Mouse (Mus musculus) gastrocnemius, postnatal 14 days (tissue): ENCODE results near the gene Trpv3. TPM values are rescaled to one million over a fixed set of nuclear protein-coding genes. Genes with fewer than 3 reads are reported as not detected.

Source experiments
- DNase-seq: peaks from one replicate; pipeline ENCODE4 v3.0.0; 2021; ENCODE audit warnings: mixed read lengths
- intact Hi-C: fragments of 180-260 bp; cut with DNase I; formaldehyde crosslinking; loops from one replicate; pipeline ENCODE4 v1.15.1; 2025; ENCODE audit warnings: low total_unique reads
- long read RNA-seq, 2 experiments: library from polyadenylated mRNA; stranded (forward); transcript quantifications; one replicate each; pipeline ENCODE4 v2.0.0; 2021
- total RNA-seq, 2 experiments: library from RNA; stranded (reverse); gene quantifications; 2 replicates each; pipeline ENCODE4 v1.2.3; 2021

Trpv3 gene
- under 1 TPM; 0.04 to 0.06 TPM for total RNA-seq
- long read RNA-seq, experiment 1, result 0 reads
- long read RNA-seq, experiment 2, result 0 reads

DNA sequence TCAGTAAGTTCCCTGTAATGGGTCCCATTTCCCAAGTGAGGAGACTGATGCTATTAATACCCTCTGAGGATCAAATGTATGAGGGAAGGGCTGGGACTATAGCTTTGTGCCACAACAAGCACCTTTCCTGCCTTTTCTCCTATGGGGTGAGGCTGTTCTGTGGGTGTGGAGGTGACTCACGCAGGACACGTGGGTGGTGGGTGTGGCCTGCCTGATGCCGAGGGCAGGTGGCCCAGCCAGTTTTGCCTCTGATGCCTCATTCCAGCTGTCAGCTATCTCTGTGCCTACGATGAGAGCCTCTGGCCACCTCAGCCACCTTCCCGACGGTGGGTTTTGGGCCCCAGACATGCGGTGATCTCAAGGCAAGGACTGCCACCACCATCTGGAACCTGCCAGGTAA, at the start of gene Trpv3:
Gene Trpv3, plus strand, starts transcription at position 122 of the 400 bp plus-strand sequence.
- intact Hi-C loops, result no loop called here
- no peak for DNase-seq

DNA sequence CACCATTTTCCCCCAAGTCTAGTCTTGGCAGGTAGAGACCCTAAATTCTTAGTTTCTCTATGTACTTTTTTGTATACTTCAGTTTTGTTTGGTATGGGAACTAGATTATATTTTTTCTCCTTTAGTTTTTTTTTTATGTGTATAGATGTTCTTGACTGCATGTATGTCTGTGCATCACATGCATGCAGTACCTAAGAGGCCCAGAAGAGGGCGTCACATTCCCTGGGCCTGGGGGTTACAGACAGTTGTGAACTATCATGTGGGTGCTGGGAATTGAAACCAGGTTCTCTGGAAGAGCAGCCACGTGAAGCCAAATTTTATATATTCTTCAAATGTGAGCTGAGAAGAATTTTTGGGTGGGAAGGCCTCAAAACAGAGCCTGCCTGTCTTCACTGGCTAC, 47.5 kb upstream of the Trpv3 start:
- intact Hi-C loops, result no loop called here
- no peak for DNase-seq

DNA sequence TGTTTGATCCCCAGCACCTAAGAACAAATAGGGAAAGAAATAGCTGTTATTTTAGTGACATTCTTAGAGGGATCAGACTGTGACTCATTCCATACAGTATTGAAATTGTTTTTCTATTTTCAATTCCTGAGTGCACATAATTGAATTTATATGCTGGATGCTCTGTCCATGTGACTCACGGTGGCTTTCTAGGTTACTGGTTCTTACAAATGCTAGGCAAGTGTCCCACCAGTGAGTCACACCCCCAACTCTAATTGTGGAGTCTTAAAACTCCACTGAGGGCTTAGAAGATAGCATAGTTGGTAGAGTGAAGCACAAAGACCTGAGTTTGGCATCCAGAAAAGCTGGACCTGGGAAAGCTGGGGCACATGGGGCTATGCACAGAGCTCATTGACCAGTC, 46.5 kb upstream of the Trpv3 start:
- intact Hi-C loops, result no loop called here

DNA sequence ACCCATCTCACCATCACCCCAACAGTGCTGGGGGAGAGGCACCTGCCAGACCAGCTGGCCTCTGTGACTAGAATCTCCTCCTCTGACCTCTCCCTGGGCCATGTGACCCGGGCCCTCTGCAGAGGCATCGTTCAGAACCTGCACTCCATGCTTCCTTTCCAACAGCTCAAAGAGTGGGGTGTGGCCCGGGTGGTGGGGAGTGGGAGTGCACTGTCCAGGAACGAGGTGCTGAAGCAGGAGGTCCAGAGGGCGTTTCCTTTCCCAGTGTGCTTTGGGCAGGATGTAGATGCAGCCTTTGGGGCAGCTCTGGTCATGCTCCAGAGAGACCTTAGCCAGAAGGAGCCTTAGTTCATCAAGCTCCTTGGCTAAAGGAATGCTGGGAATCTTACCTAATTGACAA, 44.3 kb upstream of the Trpv3 start:
- DNase-seq, result no peak
- intact Hi-C loops, result no loop called here

More for the DNA sequence above, 46.5 kb upstream of the Trpv3 start:
- no peak for DNase-seq

DNA sequence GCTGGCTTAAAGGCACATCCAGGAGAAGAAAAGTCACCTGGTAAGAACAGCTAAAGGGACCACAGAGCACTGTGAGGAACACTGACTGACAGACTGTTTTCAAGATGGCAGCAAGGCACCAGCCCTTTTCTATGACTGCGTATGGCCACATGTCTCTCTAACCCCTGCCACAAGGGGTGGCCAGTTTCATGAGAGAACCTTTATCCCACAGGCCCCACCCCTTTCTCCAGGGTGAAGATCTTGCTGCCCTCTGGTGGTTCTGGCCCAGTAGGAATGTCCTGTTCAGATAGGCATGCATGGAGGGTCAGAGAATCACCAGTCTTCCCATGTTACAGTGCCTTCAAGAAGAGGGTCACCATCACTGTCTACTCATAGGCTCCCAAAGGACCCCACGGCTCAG, 43.2 kb upstream of the Trpv3 start:
- peak; percentile 37 for DNase-seq
- intact Hi-C loops, result no loop called here

- intact Hi-C loops, result no loop called here
- DNase-seq, result no peak
Measured at GRCm38 (mm10) chr11:73225856-73226255, 41.3 kb upstream of the Trpv3 start.

- no peak for DNase-seq
- intact Hi-C loops, result no loop called here
Measured at GRCm38 (mm10) chr11:73228881-73229280, 38.3 kb upstream of the Trpv3 start.

DNA sequence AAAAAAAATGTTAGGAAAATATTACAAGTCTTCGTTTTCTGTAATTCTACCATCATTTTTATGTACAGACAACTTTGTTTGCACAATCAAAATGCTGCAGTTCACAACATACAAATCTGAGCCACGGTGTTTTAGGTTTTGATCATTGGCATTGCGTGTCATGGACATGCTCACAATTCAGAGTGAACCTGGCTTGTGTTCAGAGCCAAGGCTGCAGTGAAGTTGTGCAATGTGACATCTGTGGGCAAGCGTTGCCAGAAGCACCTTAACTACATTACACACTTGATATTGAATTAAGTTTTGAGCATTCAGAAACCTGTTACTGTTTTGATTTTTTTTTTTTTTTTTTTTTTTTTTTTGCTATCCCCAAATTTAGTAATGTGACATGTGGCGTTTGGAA, 37.1 kb upstream of the Trpv3 start:
- DNase-seq, result no peak
- intact Hi-C loops, result no loop called here

DNA sequence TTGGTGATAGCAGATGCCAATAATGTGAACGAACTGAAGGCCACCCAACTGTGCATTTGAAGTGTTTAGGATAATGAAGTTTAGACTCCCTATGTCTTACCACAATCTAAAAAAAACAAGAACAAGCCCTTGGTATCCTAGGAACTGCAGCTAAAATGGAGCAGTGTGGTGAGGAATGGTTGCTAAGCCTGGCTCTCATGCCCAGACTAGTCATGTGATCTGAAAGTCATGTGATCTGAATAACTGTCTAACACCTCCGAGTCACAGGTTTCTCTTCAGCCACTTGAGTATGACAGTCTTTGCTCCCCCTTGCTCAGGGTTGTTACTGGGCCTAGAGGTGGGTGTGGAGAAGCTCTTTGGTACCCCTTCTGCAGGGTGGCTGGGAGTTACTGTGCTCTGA, 34.7 kb upstream of the Trpv3 start:
- intact Hi-C loops, result no loop called here
- no peak for DNase-seq

DNA sequence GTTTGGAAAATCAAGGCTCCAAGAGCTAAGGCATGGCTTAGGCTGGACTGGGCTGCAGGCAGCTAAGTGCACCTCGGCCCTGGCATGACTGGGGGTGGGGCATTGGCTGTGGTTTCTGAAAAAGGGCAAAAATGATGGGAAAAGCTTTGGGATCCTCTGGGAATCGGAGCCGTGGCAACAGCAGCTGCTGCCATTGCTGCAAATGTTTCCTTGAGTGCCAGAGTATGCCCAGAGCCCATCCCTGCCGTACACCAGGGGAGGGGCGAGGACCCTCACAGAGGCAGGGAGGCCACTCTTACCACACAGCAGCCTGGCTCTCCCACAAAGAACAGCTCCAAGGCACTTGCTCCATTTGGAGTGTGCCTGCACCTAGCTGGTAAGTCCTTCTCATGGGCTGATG, 33.2 kb upstream of the Trpv3 start, which contains the start of gene Trpv1:
Gene Trpv1, plus strand, starts transcription at position 301 of the 400 bp plus-strand sequence.
- DNase-seq, result no peak
- intact Hi-C loops, result no loop called here

- intact Hi-C loops, result no loop called here
- peak; percentile 87 for DNase-seq
Measured at GRCm38 (mm10) chr11:73235990-73236701, 31.0 kb upstream of the Trpv3 start.

DNA sequence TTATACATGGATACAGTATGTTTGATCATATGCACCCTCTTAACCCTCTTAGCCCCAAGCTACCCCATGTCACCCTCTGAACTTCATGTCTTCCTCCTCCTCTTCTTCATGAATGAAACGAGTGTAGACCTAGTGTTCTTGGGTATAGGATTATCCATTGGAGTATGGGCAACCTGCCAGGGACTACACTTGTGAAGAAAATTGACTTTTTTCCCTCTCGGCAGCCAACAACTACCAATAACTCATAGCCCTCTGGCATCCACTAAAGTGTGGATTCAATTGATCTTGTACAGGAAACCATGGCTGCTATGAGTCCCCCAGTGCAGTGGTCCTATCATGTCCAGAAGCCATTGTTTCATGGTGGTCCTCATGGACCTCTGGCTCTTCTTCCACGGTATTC, 30.5 kb upstream of the Trpv3 start:
- DNase-seq, result no peak
- intact Hi-C loops, result no loop called here

GRCm38 (mm10) chr11:73242199-73242598, 25.0 kb upstream of the Trpv3 start:
- intact Hi-C loops, result no loop called here
- DNase-seq, result no peak

GRCm38 (mm10) chr11:73242777-73243176, 24.4 kb upstream of the Trpv3 start:
- no peak for DNase-seq
- intact Hi-C loops, result no loop called here

DNA sequence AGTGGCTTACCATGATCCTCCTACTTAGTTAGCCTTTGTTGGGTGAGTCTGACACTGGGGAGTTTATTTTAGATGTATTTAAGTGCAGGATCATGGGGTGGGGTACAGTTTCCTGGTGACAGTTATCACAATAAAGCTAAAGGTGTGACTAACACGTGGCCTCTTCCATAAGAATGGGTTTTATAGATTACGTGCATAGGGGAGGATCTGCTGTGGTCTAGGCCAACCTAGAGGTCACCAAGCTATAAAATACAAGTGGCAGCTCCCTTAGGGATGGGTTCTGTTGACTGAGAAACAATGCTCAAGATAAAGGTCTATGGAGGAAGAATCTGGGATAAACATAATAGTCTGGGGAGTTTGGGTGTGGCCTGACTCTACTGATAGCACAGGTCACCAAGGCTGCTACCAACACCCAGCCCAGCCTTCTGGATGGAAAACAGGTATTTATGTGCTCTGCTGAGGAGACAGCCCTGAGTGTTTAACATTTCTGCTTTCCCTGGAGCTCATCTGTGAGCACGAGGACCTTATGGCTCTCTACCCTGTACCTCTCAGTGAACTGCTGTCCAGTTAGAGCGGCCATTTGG, 9.7 kb upstream of the Trpv3 start:
- DNase-seq, result no peak
- intact Hi-C loops, result no loop called here

- intact Hi-C loops, result no loop called here
- DNase-seq, result no peak
Measured at GRCm38 (mm10) chr11:73258664-73259063, 8.5 kb upstream of the Trpv3 start.

GRCm38 (mm10) chr11:73260457-73260856, 6.7 kb upstream of the Trpv3 start:
- DNase-seq, result no peak
- intact Hi-C loops, result no loop called here

DNA sequence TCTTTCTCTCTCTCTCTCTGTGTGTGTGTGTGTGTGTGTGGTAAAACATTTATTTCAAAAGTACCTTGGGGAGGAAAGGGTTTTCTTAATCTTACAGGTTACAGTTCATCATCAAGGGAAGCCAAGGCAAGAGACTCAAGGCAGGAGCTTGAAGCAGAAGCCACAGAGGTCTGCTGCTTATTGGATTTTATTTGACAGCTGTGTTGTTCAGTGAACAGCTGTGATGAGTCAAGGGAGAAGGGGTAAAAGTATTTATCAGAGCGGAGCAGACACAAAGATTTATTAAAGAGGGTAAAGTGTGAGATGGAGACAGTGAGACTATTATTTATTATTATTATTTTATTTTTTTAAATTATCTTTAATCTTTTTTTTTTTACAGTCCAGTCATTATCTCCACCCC, 5.8 kb upstream of the Trpv3 start:
- intact Hi-C loops, result no loop called here
- no peak for DNase-seq

GRCm38 (mm10) chr11:73274821-73275220, 7.6 kb downstream of the Trpv3 start:
- DNase-seq, result peak; percentile 21
- intact Hi-C loops, result no loop called here

- intact Hi-C loops, result no loop called here
- no peak for DNase-seq
Measured at GRCm38 (mm10) chr11:73280710-73281109, 13.5 kb downstream of the Trpv3 start.

- intact Hi-C loops, result no loop called here
- DNase-seq, result peak; percentile 40
Measured at GRCm38 (mm10) chr11:73281528-73282027, 14.4 kb downstream of the Trpv3 start.
